ENCODE assay signal across 18 mouse cellular contexts in genomic region chr2:160840838-160841237, GRCm38 (mm10). TPM values are rescaled to one million over a fixed set of nuclear protein-coding genes. Genes with fewer than 3 reads are reported as not detected.
"Had no signal": no experiment of that assay in that cellular context is flagged by ENCODE, and none has a peak within 500 bp of the region (broad histone marks: within the 10 kb centered on the region; RNA-seq: fewer than 3 reads in every experiment).

No protein-coding gene starts in this region.

- H3K4me1 ChIP-seq: kidney, embryonic 15.5 days; limb, embryonic 15.5 days; liver, embryonic 12.5 days; megakaryocyte, embryonic 14.5 days; midbrain, embryonic 15.5 days; neural tube, embryonic 13.5 days; stomach, embryonic 15.5 days had no signal

- H3K4me2 ChIP-seq: kidney, embryonic 15.5 days; limb, embryonic 15.5 days; liver, embryonic 12.5 days; lung, embryonic 14.5 days; midbrain, embryonic 11.5 days; midbrain, embryonic 15.5 days; neural tube, embryonic 13.5 days; stomach, embryonic 15.5 days had no signal

- H3K36me3 ChIP-seq: kidney, embryonic 15.5 days; liver, embryonic 12.5 days; midbrain, embryonic 15.5 days; neural tube, embryonic 13.5 days; stomach, embryonic 15.5 days had no signal

- H3K4me3 ChIP-seq: kidney, embryonic 15.5 days; limb, embryonic 15.5 days; liver, embryonic 12.5 days; megakaryocyte, embryonic 14.5 days; midbrain, embryonic 15.5 days; neural tube, embryonic 13.5 days; stomach, embryonic 15.5 days had no signal

- ATAC-seq: liver, embryonic 12.5 days; midbrain, embryonic 15.5 days had no signal

- H3K9ac ChIP-seq: kidney, embryonic 15.5 days; limb, embryonic 15.5 days; liver, embryonic 12.5 days; lung, embryonic 14.5 days; midbrain, embryonic 15.5 days; neural tube, embryonic 13.5 days; stomach, embryonic 15.5 days had no signal

- H3K9me3 ChIP-seq: kidney, embryonic 15.5 days; limb, embryonic 15.5 days; liver, embryonic 12.5 days; megakaryocyte, embryonic 14.5 days; midbrain, embryonic 15.5 days; neural tube, embryonic 13.5 days; stomach, embryonic 15.5 days had no signal

- DNase-seq: kidney, postnatal 14 days; layer of hippocampus, adult 9-11 months; layer of hippocampus, postnatal 36 days; lung, embryonic 14.5 days; lung, postnatal 10 days; lung, postnatal 4 days; right cerebral cortex, postnatal 14 days; thymus, adult 2 months; thymus, postnatal 25 days had no signal

- H3K27me3 ChIP-seq: kidney, embryonic 15.5 days; limb, embryonic 15.5 days; liver, embryonic 12.5 days; megakaryocyte, embryonic 14.5 days; midbrain, embryonic 15.5 days; neural tube, embryonic 13.5 days; stomach, embryonic 15.5 days had no signal

- H3K27ac ChIP-seq: kidney, embryonic 15.5 days; limb, embryonic 15.5 days; liver, embryonic 12.5 days; midbrain, embryonic 15.5 days; neural tube, embryonic 13.5 days; stomach, embryonic 15.5 days had no signal

RNA-seq across cellular contexts. Expression of gene Lpin3, which starts 39.6 kb away (rescaled TPM):
- total RNA-seq: monocyte, adult 5-6 weeks had no signal
